Mouse (Mus musculus) stomach, postnatal 0 days (tissue): ENCODE measurements around the gene Sf3b6.

Source experiments
- CTCF ChIP-seq: IDR thresholded peaks from 2 replicates; pipeline ENCODE4 v1.5.1; 2016; ENCODE audit warnings: antibody characterized with exemption, low read depth, mild to moderate bottlenecking, moderate library complexity
- EP300 ChIP-seq: optimal IDR thresholded peaks from 2 replicates; pipeline ENCODE3; 2016; ENCODE audit warnings: antibody characterized with exemption

DNA sequence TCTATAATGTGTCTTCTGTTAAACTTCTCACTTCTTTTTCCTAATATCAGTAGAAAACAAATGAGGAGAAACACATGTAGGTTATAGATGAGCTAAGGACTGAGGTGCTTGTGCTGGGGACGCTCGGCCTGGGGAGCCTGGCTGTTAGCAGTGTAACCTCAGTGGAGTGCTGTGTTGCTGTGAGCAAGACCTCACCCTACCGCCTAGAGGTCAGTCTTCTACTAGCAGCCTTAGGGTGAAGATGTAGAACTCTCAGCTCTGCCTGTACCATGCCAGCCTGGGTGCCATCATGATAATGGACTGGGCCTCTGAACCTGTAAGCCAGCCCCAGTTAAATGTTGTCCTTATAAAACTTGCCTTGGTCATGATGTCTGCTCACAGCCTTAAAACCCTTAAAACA, 9.9 kb downstream of the Sf3b6 start:
- TF ChIP-seq CTCF (no peak), EP300 (no peak)
